Mouse (Mus musculus): Measurements from ENCODE around the gene RPS10-NUDT3.

DNA sequence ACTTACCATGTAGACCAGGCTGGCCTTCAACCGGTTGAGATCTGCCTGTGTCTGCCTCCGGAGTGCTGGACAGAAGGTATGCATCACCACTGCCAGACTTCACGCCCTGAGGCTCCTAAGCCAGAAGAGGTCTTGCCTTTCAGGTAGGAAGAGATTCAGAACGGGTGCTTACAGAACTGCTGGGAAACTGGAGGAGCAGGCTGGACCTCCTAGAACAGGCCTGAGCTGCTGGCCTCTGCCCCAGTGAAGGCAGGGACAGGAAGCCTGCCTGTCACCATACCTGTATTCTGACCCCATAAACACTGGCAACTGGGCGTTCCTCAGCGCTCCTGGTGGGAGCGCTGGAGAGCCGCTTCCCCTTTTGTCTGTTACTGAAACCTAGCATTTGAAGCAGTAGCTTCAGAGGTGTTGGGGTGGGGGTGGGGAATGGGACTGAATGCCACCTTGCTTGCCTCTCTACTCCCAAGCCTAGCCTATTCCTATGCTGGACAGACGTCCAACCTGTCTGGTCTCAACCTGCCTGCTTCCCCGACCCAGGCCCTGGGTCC is 83.6 kb downstream of the RPS10-NUDT3 start:
- TF ChIP-seq ZNF384 (IDR thresholded peaks at IDR 0.05; ENCODE audit: low read depth, low read length) (no peak), CHD2 (IDR thresholded peaks at IDR 0.05; ENCODE audit: low read depth, low read length) (no peak), HCFC1 (IDR thresholded peaks at IDR 0.05; ENCODE audit: borderline replicate concordance, insufficient read depth, low read length) (no peak)
